Mouse (Mus musculus): ENCODE data around the gene Rinl. TPM values are rescaled to one million over a fixed set of nuclear protein-coding genes. Genes with fewer than 3 reads are reported as not detected.

The Rinl gene
- polyA plus RNA-seq, 1 experiment from 2014 or later: 2.6 TPM

DNA sequence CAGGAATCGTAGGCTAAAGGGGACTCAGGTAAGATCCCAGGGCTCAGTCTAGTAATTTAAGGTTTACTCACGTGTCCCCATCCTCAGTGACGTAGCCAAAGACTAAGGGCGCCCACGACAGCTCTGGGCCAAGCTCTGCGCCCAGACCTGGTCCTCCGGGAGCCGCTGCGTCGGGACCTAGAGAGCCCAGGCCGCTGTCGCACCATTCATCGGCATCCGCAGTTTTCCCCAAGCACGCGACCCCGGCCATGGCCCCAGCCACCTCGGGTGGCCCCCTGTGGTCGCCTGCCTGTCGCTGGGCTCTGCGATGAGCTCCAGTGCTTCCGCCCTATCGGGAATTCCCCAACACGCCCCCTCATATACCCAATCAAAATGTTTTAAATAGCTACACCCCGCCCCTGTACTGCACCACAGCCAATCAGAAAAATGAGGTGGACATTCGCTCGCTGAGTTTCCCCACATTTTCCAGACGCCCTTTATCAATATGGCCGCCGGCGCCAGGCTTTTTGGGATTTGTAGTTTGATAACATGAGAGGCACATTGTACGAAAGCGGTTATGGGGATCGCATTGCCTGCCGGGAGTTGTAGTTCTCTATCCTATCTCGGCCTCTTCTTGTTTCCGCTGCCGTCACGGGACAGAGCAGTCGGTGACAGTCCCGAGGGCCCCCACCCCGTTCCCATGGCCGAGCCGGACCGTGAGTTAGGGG is 22.4 kb upstream of the Rinl start, which contains the start of gene Sirt2:
Gene Sirt2 (plus strand): TSS at position 563 of the 707 bp plus-strand sequence.
- DNase-seq (ENCODE audit: low read depth, low spot score): peak; percentile 96
- peak; percentile 79 for ATAC-seq
- in situ Hi-C loops (cut with MboI; ENCODE audit: low pct_unique_long_range_greater_than_20kb): no loop called here
- TF ChIP-seq CTCF (IDR thresholded peaks at IDR 0.05): no peak
- ChIA-PET CTCF (interaction anchor here (1.6 to 2.0 kb wide), 2 partner anchors 14 to 24 kb away, joined by 4 to 5 read pairs; partner anchors contain the start of genes Mrps12 and Sars2), POLR2A (interaction anchor here (1.2 kb wide), 1 partner anchor 47 kb away, joined by 3 read pairs; no protein-coding TSS in a partner anchor)
- no peaks in the 10 kb centered on the region for H3K27me3 ChIP-seq

DNA sequence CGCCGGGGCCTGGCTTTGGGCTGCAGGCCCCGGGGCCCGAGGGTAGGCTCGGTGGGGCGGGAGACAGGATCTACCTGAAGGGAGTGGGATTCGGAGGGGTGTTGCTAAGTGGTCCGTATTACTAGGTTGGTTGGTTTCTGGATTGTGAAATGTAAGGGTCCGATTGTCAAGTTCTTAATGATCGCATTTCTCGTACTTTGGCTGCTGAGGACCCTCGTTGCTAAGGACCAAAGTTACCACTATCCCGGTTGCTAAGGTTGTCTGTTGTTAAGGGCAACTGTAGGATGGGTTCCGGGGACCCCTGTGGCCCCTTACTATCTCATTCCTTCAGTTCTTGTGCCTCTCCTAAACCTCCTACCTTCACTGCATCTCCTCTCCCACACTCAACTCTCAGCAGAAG is 21.9 kb upstream of the Rinl start:
- ChIA-PET POLR2A (no interaction called here), CTCF (interaction anchor here (1.6 kb wide), 1 partner anchor 25 kb away, joined by 4 read pairs; the partner anchor contains the start of genes Mrps12 and Sars2)
- no peaks in the 10 kb centered on the region for H3K27me3 ChIP-seq
- in situ Hi-C loops (cut with MboI; ENCODE audit: low pct_unique_long_range_greater_than_20kb): no loop called here
- ATAC-seq (no peak), DNase-seq (ENCODE audit: low read depth, low spot score) (no peak)
- TF ChIP-seq CTCF (IDR thresholded peaks at IDR 0.05): no peak

DNA sequence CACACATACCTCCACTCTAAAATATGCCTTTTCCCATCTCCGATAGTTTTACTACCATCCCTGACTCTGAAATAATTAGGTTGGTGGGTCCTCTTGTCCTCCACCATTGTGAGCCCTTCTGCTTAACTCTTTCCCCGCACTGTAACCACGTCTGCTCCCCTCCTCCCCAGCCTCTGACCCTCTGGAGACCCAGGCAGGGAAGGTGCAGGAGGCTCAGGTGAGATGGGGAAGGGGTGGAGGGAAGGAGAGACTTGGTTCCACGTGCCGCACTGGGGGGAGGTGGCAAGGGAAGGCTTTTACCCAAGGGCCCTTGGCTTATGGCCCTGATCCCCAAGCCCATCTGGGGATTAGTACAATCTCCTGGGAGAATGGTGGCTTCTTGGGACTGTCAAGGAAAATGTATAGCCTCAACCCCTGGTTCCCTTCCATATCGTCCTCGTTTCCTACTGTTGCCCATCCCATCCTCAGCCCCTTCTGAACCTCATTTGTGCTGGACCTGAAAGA is 21.3 kb upstream of the Rinl start, which contains the start of gene Nfkbib:
Gene Nfkbib (minus strand): TSS at position 51 of the 504 bp plus-strand sequence.
- no peak for TF ChIP-seq CTCF (IDR thresholded peaks at IDR 0.05)
- ChIA-PET POLR2A (no interaction called here), CTCF (no interaction called here)
- no peak for DNase-seq (ENCODE audit: low read depth, low spot score)
- H3K27me3 ChIP-seq: no peaks in the 10 kb centered on the region
- no peak for ATAC-seq
- in situ Hi-C loops (cut with MboI; ENCODE audit: low pct_unique_long_range_greater_than_20kb): no loop called here

DNA sequence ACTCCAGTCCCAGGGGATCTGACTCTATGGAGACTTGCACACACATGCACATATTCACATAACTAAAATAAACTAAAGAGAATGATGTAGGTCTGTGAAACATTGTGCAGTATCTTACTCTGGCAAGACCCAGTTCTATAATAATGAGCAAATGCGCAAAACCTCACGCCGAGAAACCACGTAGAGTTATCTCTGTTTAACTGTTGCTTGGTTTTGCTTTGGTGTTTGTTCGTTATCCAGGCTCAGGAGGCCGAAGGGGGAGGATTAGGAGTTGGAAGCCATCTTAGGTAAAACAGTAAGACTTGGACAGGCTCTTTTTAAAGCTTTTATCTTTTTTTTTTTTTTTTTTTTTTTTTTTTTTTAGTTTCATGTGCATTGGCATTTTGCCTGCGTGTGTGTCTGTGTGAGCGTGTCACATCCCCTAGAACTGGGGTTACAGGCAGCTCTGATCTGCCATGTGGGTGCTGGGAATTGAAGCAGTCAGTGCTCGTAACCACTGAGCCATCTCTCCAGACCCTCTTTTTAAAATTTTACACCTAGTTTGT is 19.3 kb upstream of the Rinl start:
- ChIA-PET CTCF (interaction anchor here (1.5 kb wide), 1 partner anchor 28 kb away, joined by 3 read pairs; the partner anchor contains the start of genes Mrps12 and Sars2), POLR2A (no interaction called here)
- no peak for TF ChIP-seq CTCF (IDR thresholded peaks at IDR 0.05)
- in situ Hi-C loops (cut with MboI; ENCODE audit: low pct_unique_long_range_greater_than_20kb): no loop called here
- DNase-seq (ENCODE audit: low read depth, low spot score) (no peak), ATAC-seq (no peak)
- no peaks in the 10 kb centered on the region for H3K27me3 ChIP-seq

DNA sequence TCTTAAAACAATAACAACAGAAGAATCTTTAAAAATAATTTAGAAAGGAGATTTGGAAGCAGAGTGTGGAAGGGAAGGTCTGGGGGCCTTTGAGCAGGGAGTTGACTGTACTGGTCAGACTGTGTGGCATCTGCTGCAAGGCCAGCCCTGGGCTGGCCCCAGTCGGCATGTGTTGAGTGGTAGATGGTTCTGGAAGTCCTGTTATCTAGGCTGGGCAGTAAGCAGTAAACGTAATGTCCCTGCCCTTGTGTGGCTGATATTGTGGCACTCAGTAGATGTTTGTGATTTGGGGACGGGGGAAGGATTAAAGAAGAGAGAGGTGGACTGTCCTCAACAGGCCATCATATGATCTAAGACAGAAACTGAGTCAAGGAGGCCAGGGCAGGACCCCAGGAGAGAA is 18.5 kb upstream of the Rinl start:
- no peak for TF ChIP-seq CTCF (IDR thresholded peaks at IDR 0.05)
- H3K27me3 ChIP-seq: no peaks in the 10 kb centered on the region
- ChIA-PET POLR2A (no interaction called here), CTCF (interaction anchor here (1.3 kb wide), 1 partner anchor 97 kb away, joined by 5 read pairs; no protein-coding TSS in a partner anchor)
- no peak for DNase-seq (ENCODE audit: low read depth, low spot score)
- ATAC-seq: no peak
- in situ Hi-C loops (cut with MboI; ENCODE audit: low pct_unique_long_range_greater_than_20kb): no loop called here

DNA sequence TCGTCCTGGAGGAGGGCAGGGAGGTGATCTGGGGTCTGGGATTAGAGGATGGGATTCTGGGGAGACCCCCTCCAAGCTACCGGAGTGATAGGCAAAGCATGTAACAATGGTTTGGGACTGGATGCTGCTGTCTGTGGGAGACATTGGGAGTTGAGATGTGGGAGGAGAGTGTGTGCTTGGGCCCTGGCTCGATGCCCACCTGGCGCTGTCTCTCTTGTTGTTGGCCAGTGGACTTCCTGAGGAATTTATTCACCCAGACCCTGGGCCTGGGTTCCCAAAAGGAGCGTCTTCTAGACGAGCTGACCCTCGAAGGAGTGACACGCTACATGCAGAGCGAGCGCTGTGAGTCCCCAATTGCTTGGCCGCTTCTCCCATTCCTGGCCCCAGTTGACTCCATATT is 16.9 kb upstream of the Rinl start:
- POLR2A ChIA-PET: interaction anchor here (0.6 kb wide), 1 partner anchor 26 kb away, joined by 3 read pairs; no protein-coding TSS in a partner anchor
- no peak for TF ChIP-seq CTCF (IDR thresholded peaks at IDR 0.05)
- no peaks in the 10 kb centered on the region for H3K27me3 ChIP-seq
- in situ Hi-C loops (cut with MboI; ENCODE audit: low pct_unique_long_range_greater_than_20kb): no loop called here
- no peak for ATAC-seq
- CTCF ChIA-PET: no interaction called here
- no peak for DNase-seq (ENCODE audit: low read depth, low spot score)

DNA sequence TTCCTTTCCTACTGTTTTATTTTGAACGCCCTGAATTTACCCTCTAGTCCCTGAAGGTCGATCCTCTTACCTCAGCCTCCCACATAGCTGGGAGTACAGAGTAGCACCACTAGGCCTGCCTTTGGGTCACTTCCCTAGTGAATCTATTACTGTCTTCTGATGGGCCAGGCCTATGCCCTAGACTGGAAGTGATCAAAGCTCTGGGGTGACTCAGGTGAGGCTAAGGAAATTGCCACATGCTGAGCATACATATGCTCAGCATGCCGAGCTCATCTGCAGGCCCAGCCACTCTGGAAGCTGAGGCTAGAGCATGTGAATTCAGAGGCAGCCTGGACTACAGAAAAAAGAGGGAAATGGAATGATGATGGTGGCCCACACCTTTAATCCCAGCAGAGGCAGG is 15.6 kb upstream of the Rinl start:
- H3K27me3 ChIP-seq: no peaks in the 10 kb centered on the region
- TF ChIP-seq CTCF (IDR thresholded peaks at IDR 0.05): no peak
- in situ Hi-C loops (cut with MboI; ENCODE audit: low pct_unique_long_range_greater_than_20kb): no loop called here
- no peak for DNase-seq (ENCODE audit: low read depth, low spot score)
- no peak for ATAC-seq
- CTCF ChIA-PET: no interaction called here
- POLR2A ChIA-PET: no interaction called here

DNA sequence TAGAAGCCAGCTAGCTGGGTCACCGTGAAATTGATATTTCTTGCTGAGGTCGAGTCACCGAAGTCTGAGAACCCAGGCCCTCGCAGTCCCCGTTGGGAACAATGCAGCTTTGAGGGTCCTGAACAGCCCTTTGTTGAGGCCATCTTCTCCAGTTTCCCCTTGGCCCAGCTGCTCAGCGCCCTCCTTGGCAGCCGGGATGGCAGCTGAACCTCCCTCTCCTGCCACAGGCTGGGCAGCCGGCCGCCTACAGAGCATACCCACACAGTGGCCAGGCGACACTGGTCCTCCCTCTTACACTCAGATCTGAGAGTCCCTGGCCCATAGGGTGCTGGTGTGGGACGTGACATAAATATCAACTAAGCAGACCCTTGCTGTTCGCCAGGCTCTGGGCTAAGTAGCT is 14.6 kb upstream of the Rinl start:
- ATAC-seq (no peak), DNase-seq (ENCODE audit: low read depth, low spot score) (no peak)
- in situ Hi-C loops (cut with MboI; ENCODE audit: low pct_unique_long_range_greater_than_20kb): no loop called here
- ChIA-PET CTCF (interaction anchor here (1.1 kb wide), 1 partner anchor 93 kb away, joined by 3 read pairs; no protein-coding TSS in a partner anchor), POLR2A (interaction anchor here (0.8 kb wide), 1 partner anchor 16 kb away, joined by 4 read pairs; no protein-coding TSS in a partner anchor)
- TF ChIP-seq CTCF (IDR thresholded peaks at IDR 0.05): no peak
- H3K27me3 ChIP-seq: no peaks in the 10 kb centered on the region

DNA sequence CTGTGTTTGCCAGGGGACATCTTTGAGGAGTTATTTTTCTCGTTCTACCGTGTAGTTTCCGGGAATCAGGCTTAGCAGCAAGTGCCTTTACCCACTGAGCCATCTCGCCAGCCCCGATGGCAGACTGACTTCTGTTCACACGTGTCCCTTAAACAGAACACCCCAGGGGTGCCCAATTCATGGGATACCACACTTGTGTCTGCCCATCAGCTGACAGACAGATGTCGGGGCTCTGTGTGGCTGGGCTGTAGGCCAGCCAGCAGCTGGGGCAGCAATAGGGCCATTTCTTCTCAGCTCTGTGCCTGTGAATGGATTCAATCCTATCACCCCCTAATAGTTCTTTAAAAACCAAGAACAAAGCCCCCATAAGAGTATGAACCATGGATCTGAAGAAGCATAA is 13.6 kb upstream of the Rinl start:
- ATAC-seq: no peak
- no peak for DNase-seq (ENCODE audit: low read depth, low spot score)
- POLR2A ChIA-PET: no interaction called here
- CTCF ChIA-PET: interaction anchor here (1.1 kb wide), 2 partner anchors 10 to 92 kb away, joined by 3 to 4 read pairs; no protein-coding TSS in a partner anchor
- no peak for TF ChIP-seq CTCF (IDR thresholded peaks at IDR 0.05)
- H3K27me3 ChIP-seq: no peaks in the 10 kb centered on the region
- in situ Hi-C loops (cut with MboI; ENCODE audit: low pct_unique_long_range_greater_than_20kb): no loop called here

DNA sequence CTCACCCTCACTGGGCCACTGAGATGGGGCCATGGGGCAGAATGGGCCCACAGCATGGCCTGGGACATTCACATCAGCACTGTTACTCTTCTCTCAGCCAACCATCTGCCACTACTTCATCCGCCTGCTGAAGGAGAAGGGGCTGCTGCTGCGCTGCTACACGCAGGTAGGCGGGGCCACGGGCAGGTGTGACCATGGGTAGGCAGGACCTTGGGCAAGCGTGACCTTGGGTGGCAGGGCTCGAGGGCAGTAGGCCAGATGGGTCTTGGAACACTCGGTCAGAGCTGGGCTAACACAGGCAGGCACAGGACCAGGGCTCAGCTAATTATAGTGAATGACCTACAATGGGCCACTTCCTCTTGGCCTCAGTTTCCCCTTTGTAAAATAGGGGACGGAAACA is 9.9 kb upstream of the Rinl start:
- DNase-seq (ENCODE audit: low read depth, low spot score): no peak
- ATAC-seq: no peak
- ChIA-PET POLR2A (interaction anchor here (0.6 kb wide), 1 partner anchor 13 kb away, joined by 3 read pairs; no protein-coding TSS in a partner anchor), CTCF (interaction anchor here (2.6 kb wide), 1 partner anchor 13 kb away, joined by 9 read pairs; no protein-coding TSS in a partner anchor)
- in situ Hi-C loops (cut with MboI; ENCODE audit: low pct_unique_long_range_greater_than_20kb): no loop called here
- TF ChIP-seq CTCF (IDR thresholded peaks at IDR 0.05): no peak
- no peaks in the 10 kb centered on the region for H3K27me3 ChIP-seq
